Mouse (Mus musculus) lung, embryonic 15.5 days (tissue): Measurements from ENCODE around the gene Rreb1. TPM values are rescaled to one million over a fixed set of nuclear protein-coding genes. Genes with fewer than 3 reads are reported as not detected.

Experiments
- ATAC-seq: fragments of 200-750 bp; cut with Nextera tagmentation; 2 replicates; pipeline ENCODE4 v1.8.0; 2017; ENCODE audit warnings: moderate number of reproducible peaks, borderline replicate concordance; ENCODE audit not compliant: low FRiP score, low TSS enrichment; ENCODE audit errors: extremely low read depth
- H3K27ac ChIP-seq: fragments of 300-500 bp; sonication (generic); 2 replicates; pipeline ENCODE4 v1.5.1; 2015; ENCODE audit warnings: moderate library complexity, mild to moderate bottlenecking, inconsistent platforms
- H3K27me3 ChIP-seq: fragments of 300-500 bp; sonication (generic); 2 replicates; pipeline ENCODE4 v1.6.1; 2015; ENCODE audit warnings: inconsistent platforms
- H3K36me3 ChIP-seq: fragments of 300-500 bp; sonication (generic); 2 replicates; pipeline ENCODE4 v1.6.1; 2015; ENCODE audit warnings: inconsistent platforms
- H3K4me1 ChIP-seq: fragments of 300-500 bp; sonication (generic); 2 replicates; pipeline ENCODE4 v1.6.1; 2015; ENCODE audit warnings: inconsistent platforms
- H3K4me2 ChIP-seq: fragments of 300-500 bp; sonication (generic); 2 replicates; pipeline ENCODE4 v1.6.1; 2015; ENCODE audit warnings: inconsistent platforms, mild to moderate bottlenecking, moderate library complexity
- H3K4me3 ChIP-seq: fragments of 300-500 bp; sonication (generic); 2 replicates; pipeline ENCODE4 v1.5.1; 2015; ENCODE audit warnings: mild to moderate bottlenecking, inconsistent platforms
- H3K9ac ChIP-seq: fragments of 300-500 bp; sonication (generic); 2 replicates; pipeline ENCODE4 v1.6.1; 2015; ENCODE audit warnings: inconsistent platforms
- H3K9me3 ChIP-seq: fragments of 300-500 bp; sonication (generic); 2 replicates; pipeline ENCODE4 v1.6.1; 2016; ENCODE audit warnings: inconsistent platforms
- WGBS: fragments of 180-500 bp; shearing (Covaris S2); methylation state at CpG from one replicate; pipeline ENCODE4 v1.1.7; 2015; 5-methylcytosine and 5-hydroxymethylcytosine counted together
- polyA plus RNA-seq: library from polyadenylated mRNA; unstranded; fragments of >200 nt; fragmentation: Nextera tagmentation; extraction: Ambion mirVana; gene quantifications from 2 replicates; pipeline ENCODE4 v1.2.1, GENCODE M21; 2015

The Rreb1 gene
- polyA plus RNA-seq, 1 experiment from 2014 or later, result 17.9 TPM

DNA sequence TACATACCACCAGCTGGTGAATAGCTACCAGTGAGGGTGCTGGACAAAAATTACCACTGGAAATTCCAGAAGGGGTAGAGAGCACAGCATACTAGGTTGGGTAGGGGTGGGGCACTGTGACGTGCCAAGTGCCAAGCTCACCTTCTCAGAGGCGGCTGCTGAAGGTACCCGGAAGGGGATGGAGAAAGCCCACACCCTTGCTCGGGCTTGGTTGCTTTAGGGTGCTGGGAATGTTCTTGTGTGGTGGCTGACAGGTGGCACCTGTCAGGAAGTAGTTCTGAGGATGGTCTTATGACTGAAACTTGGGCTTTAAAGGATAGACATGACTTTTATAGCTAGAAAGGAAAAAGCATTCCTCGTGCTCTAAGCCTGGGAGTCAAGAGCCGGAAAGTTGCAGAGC lies 3.9 kb downstream of the Rreb1 start:
- Histone ChIP-seq H3K9me3 (no peaks in the 10 kb centered on the region), H3K4me1 (peaks cover 22% of the 10 kb centered on the region; the same call in 1 of the 2 replicates), H3K4me3 (no peak overlapping the region), H3K4me2 (no peak overlapping the region), H3K36me3 (no peaks in the 10 kb centered on the region), H3K9ac (no peak overlapping the region), H3K27ac (no peak overlapping the region), H3K27me3 (peaks cover 14% of the 10 kb centered on the region; the same call in 1 of the 2 replicates)
- no peak for ATAC-seq
- 79% methylated on average over 6 of the region's 6 CpGs for WGBS

- no peak overlapping the region for H3K4me2 ChIP-seq
- peaks cover 9% of the 10 kb centered on the region; the same call in 1 of the 2 replicates for H3K4me1 ChIP-seq
- no peak overlapping the region for H3K9ac ChIP-seq
- H3K27ac ChIP-seq, result no peak overlapping the region
- 90% methylated on average over 6 of the region's 6 CpGs for WGBS
- no peak overlapping the region for H3K4me3 ChIP-seq
- H3K36me3 ChIP-seq, result no peaks in the 10 kb centered on the region
- H3K9me3 ChIP-seq, result no peaks in the 10 kb centered on the region
- H3K27me3 ChIP-seq, result 0 out of 2 replicates have a peak, but pooled peaks cover 3% of the 10 kb centered on the region
- ATAC-seq, result no peak
Measured at GRCm38 (mm10) chr13:37783676-37784075, 5.5 kb downstream of the Rreb1 start.

DNA sequence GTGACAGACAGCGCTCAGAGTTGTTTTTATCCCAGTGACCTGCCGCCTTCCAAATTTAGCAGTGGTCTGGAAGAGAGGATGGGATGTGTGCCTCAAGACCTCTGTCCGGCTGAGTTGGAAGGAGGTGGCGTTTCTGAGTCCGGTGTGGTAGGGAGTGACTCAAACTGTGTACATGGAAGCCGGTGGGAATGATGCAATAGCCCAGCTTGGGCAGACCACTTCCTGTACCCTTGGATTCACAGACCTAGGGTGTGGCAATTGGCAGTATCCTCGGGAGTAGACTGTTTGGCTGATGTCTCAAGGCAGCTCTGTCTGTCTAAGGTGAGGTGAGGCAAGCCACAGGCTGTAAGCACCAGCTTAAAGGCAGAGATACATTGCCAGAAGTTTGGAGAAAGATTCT lies 6.0 kb downstream of the Rreb1 start:
- Histone ChIP-seq H3K4me2 (no peak overlapping the region), H3K9me3 (no peaks in the 10 kb centered on the region), H3K9ac (no peak overlapping the region), H3K27me3 (no peaks in the 10 kb centered on the region), H3K36me3 (no peaks in the 10 kb centered on the region), H3K4me3 (no peak overlapping the region), H3K27ac (no peak overlapping the region), H3K4me1 (peaks cover 5% of the 10 kb centered on the region; the same call in 1 of the 2 replicates)
- ATAC-seq, result no peak
- WGBS, result 65% methylated on average over 7 of the region's 7 CpGs

- no peak overlapping the region for H3K27ac ChIP-seq
- H3K4me1 ChIP-seq, result no peaks in the 10 kb centered on the region
- H3K36me3 ChIP-seq, result no peaks in the 10 kb centered on the region
- no peak overlapping the region for H3K4me3 ChIP-seq
- no peak for ATAC-seq
- H3K27me3 ChIP-seq, result no peaks in the 10 kb centered on the region
- H3K9me3 ChIP-seq, result no peaks in the 10 kb centered on the region
- no peak overlapping the region for H3K9ac ChIP-seq
- WGBS, result 88% methylated on average over 11 of the region's 11 CpGs
- H3K4me2 ChIP-seq, result no peak overlapping the region
Measured at GRCm38 (mm10) chr13:37792739-37793336, 14.6 kb downstream of the Rreb1 start.

GRCm38 (mm10) chr13:37798811-37799210 lies 20.6 kb downstream of the Rreb1 start:
- WGBS, result 91% methylated on average over 8 of the region's 8 CpGs

DNA sequence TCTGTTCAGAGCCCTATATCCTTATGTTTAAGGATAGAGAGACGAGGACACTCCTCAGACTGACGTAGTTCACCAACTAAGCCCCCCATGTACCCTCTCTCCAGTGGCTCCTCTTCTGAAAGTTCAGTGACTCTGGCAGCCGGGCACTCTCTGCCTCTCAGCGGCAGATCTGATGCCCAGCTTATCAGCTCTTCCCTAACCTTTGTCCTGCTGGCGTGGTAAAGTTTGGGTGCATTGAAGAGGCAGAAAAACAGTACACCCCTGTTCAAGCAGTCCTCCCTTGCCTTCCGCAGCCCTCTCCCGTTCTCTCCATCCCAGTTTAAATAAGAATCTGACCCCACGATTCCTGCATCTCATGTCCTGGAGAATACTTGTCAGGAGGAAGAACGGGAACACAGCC lies 21.2 kb downstream of the Rreb1 start:
- WGBS, result 56% methylated on average over 9 of the region's 9 CpGs
- peaks cover 6% of the 10 kb centered on the region; the same call in 1 of the 2 replicates for H3K4me1 ChIP-seq
- H3K27ac ChIP-seq, result no peak overlapping the region
- H3K9me3 ChIP-seq, result no peaks in the 10 kb centered on the region
- no peaks in the 10 kb centered on the region for H3K36me3 ChIP-seq
- no peaks in the 10 kb centered on the region for H3K27me3 ChIP-seq
- no peak overlapping the region for H3K4me2 ChIP-seq
- H3K9ac ChIP-seq, result no peak overlapping the region
- no peak overlapping the region for H3K4me3 ChIP-seq
- ATAC-seq, result no peak

More at GRCm38 (mm10) chr13:37798811-37799210, 20.6 kb downstream of the Rreb1 start:
- no peak overlapping the region for H3K4me3 ChIP-seq
- H3K9ac ChIP-seq, result no peak overlapping the region
- no peak overlapping the region for H3K27ac ChIP-seq
- ATAC-seq, result no peak
- H3K4me2 ChIP-seq, result no peak overlapping the region
- peaks cover 6% of the 10 kb centered on the region; the same call in 1 of the 2 replicates for H3K4me1 ChIP-seq
- H3K9me3 ChIP-seq, result no peaks in the 10 kb centered on the region
- H3K36me3 ChIP-seq, result no peaks in the 10 kb centered on the region
- no peaks in the 10 kb centered on the region for H3K27me3 ChIP-seq

DNA sequence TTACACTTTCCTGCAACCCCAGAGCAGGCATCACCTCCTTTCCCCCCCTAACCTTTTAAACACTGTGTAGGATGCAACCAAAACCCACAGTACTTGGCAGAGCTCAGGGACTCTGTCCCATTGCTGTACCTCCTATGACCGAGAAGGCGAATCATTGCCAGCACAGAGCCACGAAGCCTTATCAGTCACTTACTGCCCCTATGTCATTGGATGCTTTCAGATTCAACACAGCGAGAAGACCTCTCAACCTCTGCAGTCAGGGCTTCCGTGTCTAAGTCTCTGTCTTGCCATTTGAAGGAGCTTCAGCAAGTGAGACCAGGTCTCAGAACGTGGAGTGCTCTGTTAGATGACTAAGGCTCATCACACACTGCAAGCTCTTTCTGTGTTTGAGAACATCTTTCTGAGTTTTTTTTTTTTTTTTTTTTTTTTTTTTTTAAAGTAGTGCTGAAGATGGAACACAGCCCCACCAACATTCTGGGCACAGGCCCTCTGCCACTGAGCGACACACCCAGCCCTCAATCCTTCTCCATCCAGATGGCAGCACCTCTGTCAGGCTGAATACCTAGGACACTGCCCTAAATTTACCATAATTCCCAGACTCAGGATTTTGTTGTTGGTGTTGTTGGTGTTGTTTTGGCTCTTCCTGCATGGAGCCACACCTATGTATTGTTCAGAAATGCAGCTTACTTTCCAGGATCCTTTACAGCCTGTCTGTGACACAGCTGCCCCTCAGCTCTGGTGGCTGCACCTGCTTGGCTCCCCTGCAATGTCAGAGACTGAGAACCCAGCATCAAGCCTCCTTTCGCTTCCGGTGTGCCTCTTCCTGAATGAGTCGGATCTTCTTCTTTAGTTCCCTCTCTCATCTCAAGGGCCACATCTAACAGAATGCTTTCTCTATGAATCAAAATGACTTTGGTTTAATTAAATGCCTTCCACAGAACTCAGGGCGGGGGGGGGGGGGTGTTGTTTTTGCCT lies 23.2 kb downstream of the Rreb1 start:
- no peak overlapping the region for H3K27ac ChIP-seq
- no peak overlapping the region for H3K9ac ChIP-seq
- H3K4me2 ChIP-seq, result no peak overlapping the region
- H3K36me3 ChIP-seq, result no peaks in the 10 kb centered on the region
- H3K4me3 ChIP-seq, result no peak overlapping the region
- H3K4me1 ChIP-seq, result peaks cover 6% of the 10 kb centered on the region; the same call in 1 of the 2 replicates
- ATAC-seq, result no peak
- WGBS, result 53% methylated on average over 11 of the region's 11 CpGs
- H3K27me3 ChIP-seq, result no peaks in the 10 kb centered on the region
- no peaks in the 10 kb centered on the region for H3K9me3 ChIP-seq

GRCm38 (mm10) chr13:37802246-37803003 lies 24.2 kb downstream of the Rreb1 start:
- ATAC-seq, result no peak
- Histone ChIP-seq H3K9me3 (no peaks in the 10 kb centered on the region), H3K4me3 (no peak overlapping the region), H3K9ac (no peak overlapping the region), H3K4me2 (no peak overlapping the region), H3K27ac (no peak overlapping the region), H3K4me1 (peaks cover 6% of the 10 kb centered on the region; the same call in 1 of the 2 replicates), H3K36me3 (no peaks in the 10 kb centered on the region), H3K27me3 (no peaks in the 10 kb centered on the region)
- WGBS, result 35% methylated on average over 6 of the region's 6 CpGs

DNA sequence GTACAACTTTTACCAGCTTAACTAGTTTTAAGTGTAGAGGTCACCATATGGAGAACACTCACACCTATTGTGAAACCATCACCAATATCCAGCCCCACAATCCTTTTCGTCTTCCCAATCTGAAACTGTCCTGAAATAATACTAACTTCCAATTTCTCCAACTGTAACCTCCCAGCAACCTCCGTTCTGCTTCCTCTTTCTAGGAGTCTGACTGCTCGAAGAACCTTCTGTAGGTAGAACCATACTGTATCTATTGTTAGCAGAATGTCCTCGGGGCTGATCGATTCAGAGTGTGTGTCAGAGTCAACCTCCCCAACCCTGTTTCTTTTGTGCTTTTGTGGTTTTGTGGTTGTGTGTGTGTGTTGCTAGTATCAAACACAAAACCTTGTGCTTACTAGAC lies 25.0 kb downstream of the Rreb1 start:
- Histone ChIP-seq H3K27ac (no peak overlapping the region), H3K4me3 (no peak overlapping the region), H3K36me3 (no peaks in the 10 kb centered on the region), H3K9me3 (no peaks in the 10 kb centered on the region), H3K4me2 (no peak overlapping the region), H3K27me3 (no peaks in the 10 kb centered on the region), H3K9ac (no peak overlapping the region), H3K4me1 (peaks cover 6% of the 10 kb centered on the region; the same call in 1 of the 2 replicates)
- 82% methylated on average over 5 of the region's 5 CpGs for WGBS
- no peak for ATAC-seq

DNA sequence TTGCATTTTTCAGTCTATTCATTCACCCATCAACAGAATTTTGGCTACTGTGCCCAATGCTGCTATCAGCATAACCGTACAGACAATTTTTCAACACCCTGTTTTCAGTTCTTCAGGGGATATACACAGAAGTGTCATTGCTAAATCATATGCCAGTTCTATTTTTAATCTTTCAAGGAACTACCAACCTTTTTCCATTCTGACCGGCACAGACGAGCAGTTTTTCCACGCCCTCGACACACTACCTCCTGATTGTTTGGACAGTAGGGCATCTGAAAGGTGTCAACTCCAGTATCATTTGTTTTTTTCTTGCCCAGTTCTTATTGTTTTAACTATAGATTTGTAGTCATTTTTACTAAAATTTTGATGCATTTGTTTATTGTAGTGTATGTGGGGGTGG lies 25.8 kb downstream of the Rreb1 start:
- H3K9me3 ChIP-seq, result no peaks in the 10 kb centered on the region
- WGBS, result 69% methylated on average over 5 of the region's 5 CpGs
- ATAC-seq, result no peak

GRCm38 (mm10) chr13:37815001-37815400 lies 36.8 kb downstream of the Rreb1 start:
- H3K9ac ChIP-seq, result no peak overlapping the region
- no peak overlapping the region for H3K27ac ChIP-seq
- H3K4me1 ChIP-seq, result no peaks in the 10 kb centered on the region
- no peaks in the 10 kb centered on the region for H3K36me3 ChIP-seq
- no peaks in the 10 kb centered on the region for H3K9me3 ChIP-seq
- WGBS, result 58% methylated on average over 9 of the region's 9 CpGs
- H3K27me3 ChIP-seq, result no peaks in the 10 kb centered on the region
- no peak for ATAC-seq
- no peak overlapping the region for H3K4me3 ChIP-seq
- H3K4me2 ChIP-seq, result no peak overlapping the region

More for the DNA sequence above, 25.8 kb downstream of the Rreb1 start:
- no peak overlapping the region for H3K4me3 ChIP-seq
- H3K9ac ChIP-seq, result no peak overlapping the region
- no peak overlapping the region for H3K4me2 ChIP-seq
- H3K27me3 ChIP-seq, result no peaks in the 10 kb centered on the region
- H3K27ac ChIP-seq, result no peak overlapping the region
- H3K4me1 ChIP-seq, result peaks cover 6% of the 10 kb centered on the region; the same call in 1 of the 2 replicates
- no peaks in the 10 kb centered on the region for H3K36me3 ChIP-seq
